Mouse (Mus musculus): ENCODE results near the gene Ap5z1.

GRCm38 (mm10) chr5:142440451-142441147 is 23.1 kb upstream of the Ap5z1 start:
- TF ChIP-seq CTCF (IDR thresholded peaks at IDR 0.05; ENCODE audit: borderline replicate concordance, extremely low read depth, insufficient read depth, insufficient read length) = no peak
- TF ChIP-seq POLR2A (IDR thresholded peaks at IDR 0.05; ENCODE audit: borderline replicate concordance, extremely low read depth, insufficient read depth, insufficient read length, poor library complexity, severe bottlenecking) = no peak

Data from brain, embryonic 14.5 days (tissue).